Mouse (Mus musculus): ENCODE data around the gene Sdr16c6. TPM values are rescaled to one million over a fixed set of nuclear protein-coding genes. Genes with fewer than 3 reads are reported as not detected.

Sdr16c6 gene
- 22.9 and 29.1 TPM in 2 replicates for polyA plus RNA-seq (2015; fragmentation: Nextera tagmentation; extraction: Ambion mirVana)

GRCm38 (mm10) chr4:4077372-4077771, at the start of gene Sdr16c6:
TSS of gene Sdr16c6 (minus strand) at chr4:4077522.
- Histone ChIP-seq H3K4me2 (replicated peaks) (no peak within 1 kb of the TSS), H3K36me3 (no peaks in the 10 kb centered on the region), H3K27me3 (no peaks in the 10 kb centered on the region), H3K9ac (no peak within 1 kb of the TSS), H3K4me3 (replicated peaks) (no peak within 1 kb of the TSS), H3K4me1 (no peaks in the 10 kb centered on the region), H3K9me3 (replicated peaks) (no peaks in the 10 kb centered on the region), H3K27ac (replicated peaks) (no peak within 1 kb of the TSS)
- no peak for ATAC-seq (ENCODE audit: insufficient number of reproducible peaks, low FRiP score, low TSS enrichment, low read depth)
- 69% methylated on average over 3 of the region's 3 CpGs for WGBS

DNA sequence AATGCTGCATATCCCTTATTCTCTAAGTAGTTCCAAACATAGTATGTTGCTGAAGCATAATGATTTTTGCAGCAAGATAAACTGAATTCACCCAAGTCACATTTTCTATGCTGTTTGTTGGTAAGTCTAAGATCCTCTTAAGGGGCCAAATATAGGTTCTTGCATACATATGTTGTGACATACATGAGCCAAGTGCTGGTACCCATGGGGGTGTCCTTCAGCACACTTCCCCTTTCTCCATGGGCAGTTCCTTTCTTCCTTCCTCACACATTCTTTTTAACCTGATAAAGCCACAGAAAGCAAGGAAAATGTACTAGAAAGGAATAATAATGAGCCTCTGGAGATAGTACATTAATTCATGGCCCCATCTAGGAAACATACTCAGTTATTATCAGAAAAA, 2.9 kb upstream of the Sdr16c6 start:
- H3K4me3 ChIP-seq (replicated peaks): no peak overlapping the region

DNA sequence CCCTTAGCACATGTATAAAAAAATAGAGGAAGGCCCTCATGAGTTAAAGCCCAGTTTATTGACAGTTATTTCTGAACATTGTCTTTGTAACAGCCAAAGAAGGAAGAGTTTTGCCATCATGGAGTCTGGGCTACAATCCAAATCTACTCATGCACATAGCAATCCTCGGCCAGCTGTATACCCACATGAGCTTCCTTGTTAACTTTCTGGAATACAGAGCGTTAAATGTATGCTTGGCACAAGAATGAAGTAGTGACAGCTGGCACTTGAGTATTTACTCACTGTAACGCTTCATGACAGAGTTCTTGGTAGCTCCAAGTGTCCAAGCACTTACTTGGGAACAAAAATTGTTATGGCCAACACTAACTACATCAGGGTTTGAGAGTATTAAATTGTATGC, 1.8 kb upstream of the Sdr16c6 start:
- Histone ChIP-seq H3K36me3 (no peaks in the 10 kb centered on the region), H3K27me3 (no peaks in the 10 kb centered on the region), H3K9me3 (replicated peaks) (no peaks in the 10 kb centered on the region), H3K4me2 (replicated peaks) (no peak overlapping the region), H3K27ac (replicated peaks) (no peak overlapping the region), H3K9ac (no peak overlapping the region), H3K4me3 (replicated peaks) (no peak overlapping the region), H3K4me1 (no peaks in the 10 kb centered on the region)
- 71% methylated on average over 3 of the region's 3 CpGs for WGBS
- no peak for ATAC-seq (ENCODE audit: insufficient number of reproducible peaks, low FRiP score, low TSS enrichment, low read depth)

More for the DNA sequence above, 2.9 kb upstream of the Sdr16c6 start:
- Histone ChIP-seq H3K9ac (no peak overlapping the region), H3K27me3 (no peaks in the 10 kb centered on the region), H3K4me2 (replicated peaks) (no peak overlapping the region), H3K9me3 (replicated peaks) (no peaks in the 10 kb centered on the region), H3K36me3 (no peaks in the 10 kb centered on the region), H3K27ac (replicated peaks) (no peak overlapping the region), H3K4me1 (no peaks in the 10 kb centered on the region)
- no peak for ATAC-seq (ENCODE audit: insufficient number of reproducible peaks, low FRiP score, low TSS enrichment, low read depth)

- Histone ChIP-seq H3K27ac (replicated peaks) (no peak overlapping the region), H3K9me3 (replicated peaks) (no peaks in the 10 kb centered on the region), H3K36me3 (no peaks in the 10 kb centered on the region), H3K4me2 (replicated peaks) (no peak overlapping the region), H3K9ac (no peak overlapping the region), H3K27me3 (no peaks in the 10 kb centered on the region), H3K4me1 (no peaks in the 10 kb centered on the region), H3K4me3 (replicated peaks) (no peak overlapping the region)
- no peak for ATAC-seq (ENCODE audit: insufficient number of reproducible peaks, low FRiP score, low TSS enrichment, low read depth)
- 81% methylated on average over 2 of the region's 2 CpGs for WGBS
Measured at GRCm38 (mm10) chr4:4076001-4076400, 1.3 kb downstream of the Sdr16c6 start.

Other genes with a start within 250 kb of the Sdr16c6 start
- 888 and 966 TPM in 2 replicates for gene Gm11808, start 103.9 kb downstream of the Sdr16c6 start, polyA plus RNA-seq (2015; fragmentation: Nextera tagmentation; extraction: Ambion mirVana)

Data from embryonic facial prominence, embryonic 15.5 days (tissue).